7 mouse cellular contexts compared by ENCODE assay signal in the genomic region with DNA sequence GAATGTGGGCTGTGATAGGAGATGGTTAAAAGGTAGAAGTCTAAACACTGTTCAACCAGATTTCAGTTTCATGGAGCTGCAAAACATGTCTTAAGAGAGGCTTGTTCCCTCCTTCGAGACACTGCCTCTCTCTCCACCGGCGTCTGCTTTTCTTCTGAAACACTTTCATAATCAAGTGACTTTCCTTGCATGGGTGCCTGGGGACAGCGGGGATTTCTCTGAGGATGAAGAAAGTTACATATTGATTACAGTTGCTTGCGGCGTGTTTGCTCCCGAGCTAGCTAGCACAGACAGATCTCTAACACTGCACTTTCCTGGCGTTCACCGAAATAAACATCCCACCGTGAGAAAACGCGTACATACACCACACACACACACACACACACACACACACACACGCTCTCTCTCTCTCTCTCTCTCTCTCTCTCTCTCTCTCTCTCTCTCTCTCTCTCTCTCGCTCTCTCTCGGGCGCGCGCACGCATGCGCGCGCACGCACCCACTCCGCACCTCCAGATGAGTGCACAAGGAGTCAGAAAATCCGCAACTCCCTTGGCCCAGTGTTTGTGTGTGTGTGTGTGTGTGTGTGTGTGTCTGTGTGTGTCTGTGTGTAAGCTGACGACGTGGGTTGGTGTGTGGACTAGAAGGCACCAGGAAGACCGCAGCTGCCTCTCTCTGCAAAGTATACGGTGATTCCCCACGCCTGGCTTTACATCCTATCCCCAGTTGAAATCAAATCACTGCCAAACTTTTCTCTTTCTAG. TPM values are rescaled to one million over a fixed set of nuclear protein-coding genes. Genes with fewer than 3 reads are reported as not detected.
DNase-seq lines count a peak whose midpoint lies in the region; ATAC-seq and TF ChIP-seq lines count a peak whose summit lies in the region.

No protein-coding gene starts in this region.

- no peaks in the 10 kb centered on the region for H3K36me3 ChIP-seq in intestine, postnatal 0 days (ENCODE audit: control insufficient read depth, insufficient read depth)
- no peaks in the 10 kb centered on the region for H3K36me3 ChIP-seq in limb, embryonic 13.5 days

- H3K4me1 ChIP-seq in intestine, postnatal 0 days (replicated peaks; ENCODE audit: control insufficient read depth, insufficient read depth, low read length) = 0 out of 2 replicates have a peak, but pooled peaks cover 5% of the 10 kb centered on the region
- peaks cover 23% of the 10 kb centered on the region; the same call in 1 of the 2 replicates for H3K4me1 ChIP-seq in limb, embryonic 13.5 days

- H3K27ac ChIP-seq in intestine, postnatal 0 days (ENCODE audit: low read depth, low read length) = no peak overlapping the region
- peak overlapping the region; percentile 79 for H3K27ac ChIP-seq in limb, embryonic 13.5 days

- ATAC-seq in frontal cortex, adult (ENCODE audit: low TSS enrichment) = peak; percentile 18
- peak; percentile 51 for ATAC-seq in intestine, postnatal 0 days
- peak; percentile 65 for ATAC-seq in limb, embryonic 13.5 days (ENCODE audit: low FRiP score, low read depth)

- TF ChIP-seq CTCF in brain, embryonic 14.5 days (IDR thresholded peaks at IDR 0.05; ENCODE audit: borderline replicate concordance, extremely low read depth, insufficient read depth, insufficient read length) = no peak
- no peak for TF ChIP-seq CTCF in intestine, postnatal 0 days (IDR thresholded peaks at IDR 0.05; ENCODE audit: low read depth)

- H3K4me3 ChIP-seq in intestine, postnatal 0 days (ENCODE audit: low read depth, low read length) = peak overlapping the region; percentile 35
- H3K4me3 ChIP-seq in limb, embryonic 13.5 days = peak overlapping the region; percentile 59

- peak overlapping the region; percentile 67 for H3K4me2 ChIP-seq in intestine, postnatal 0 days (replicated peaks; ENCODE audit: low read depth)
- peak overlapping the region; percentile 89 for H3K4me2 ChIP-seq in limb, embryonic 13.5 days (replicated peaks)

- DNase-seq in Muller cell, postnatal 12 days (ENCODE audit: inconsistent ontology term) = peak; percentile 66
- DNase-seq in brain, embryonic 14.5 days (ENCODE audit: low read depth) = peak; percentile 73
- DNase-seq in neural tube, embryonic 10.5 days (ENCODE audit: extremely low spot score, low spot score) = peak; percentile 59
- DNase-seq in ovary, postnatal 10 days (ENCODE audit: low spot score) = no peak

- H3K9me3 ChIP-seq in intestine, postnatal 0 days (ENCODE audit: control insufficient read depth) = no peaks in the 10 kb centered on the region
- H3K9me3 ChIP-seq in limb, embryonic 13.5 days = no peaks in the 10 kb centered on the region

- TF ChIP-seq POLR2A in brain, embryonic 14.5 days (IDR thresholded peaks at IDR 0.05; ENCODE audit: borderline replicate concordance, extremely low read depth, insufficient read depth, insufficient read length, poor library complexity, severe bottlenecking) = no peak

- H3K27me3 ChIP-seq in intestine, postnatal 0 days (replicated peaks; ENCODE audit: control insufficient read depth, insufficient read depth, low read length) = peaks cover 42% of the 10 kb centered on the region
- peaks cover 37% of the 10 kb centered on the region for H3K27me3 ChIP-seq in limb, embryonic 13.5 days

- WGBS in intestine, postnatal 0 days = under 1% methylated on average over 29 of the region's 30 CpGs
- under 1% methylated on average over 28 of the region's 30 CpGs for WGBS in limb, embryonic 13.5 days

- no peak overlapping the region for H3K9ac ChIP-seq in intestine, postnatal 0 days (ENCODE audit: low read depth, low read length)
- peak overlapping the region; percentile 63 for H3K9ac ChIP-seq in limb, embryonic 13.5 days

RNA-seq across cellular contexts. Expression of a gene that starts 0.7 kb away (rescaled TPM):
- 10.1 and 20.3 TPM in 2 replicates for polyA plus RNA-seq in brain, embryonic 14.5 days (2012; rRNA removed)
- 2.8 and 3.3 TPM in 2 replicates for polyA plus RNA-seq in intestine, postnatal 0 days (2015; fragmentation: Nextera tagmentation; extraction: Ambion mirVana)
- 8.6 and 8.9 TPM in 2 replicates for polyA plus RNA-seq in limb, embryonic 13.5 days (2015; fragmentation: Nextera tagmentation; extraction: Ambion mirVana)
